Comparison of ENCODE assay signal across 19 mouse cellular contexts in the genomic region with DNA sequence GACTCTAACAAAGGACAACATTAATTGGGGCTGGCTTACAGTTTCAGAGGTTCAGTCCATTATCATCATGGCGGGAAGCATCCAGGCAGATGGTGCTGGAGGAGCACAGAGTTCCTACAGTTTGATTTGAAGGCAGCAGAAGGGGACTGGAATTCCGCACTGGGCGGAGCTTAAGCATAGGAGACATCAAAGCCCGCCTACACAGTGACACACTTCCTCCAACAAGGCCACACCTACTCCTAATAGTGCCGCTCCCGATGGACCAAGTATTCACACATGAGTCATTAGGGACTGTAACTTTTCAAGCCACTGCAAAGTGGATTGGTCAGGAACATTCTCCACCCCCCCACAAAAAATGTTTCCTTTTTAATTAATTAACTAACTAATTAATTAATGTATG. TPM values are rescaled to one million over a fixed set of nuclear protein-coding genes. Genes with fewer than 3 reads are reported as not detected.
DNase-seq lines count a peak whose midpoint lies in the region; ATAC-seq and TF ChIP-seq lines count a peak whose summit lies in the region.
"Had no signal": no experiment of that assay in that cellular context is flagged by ENCODE, and none has a peak within 500 bp of the region (broad histone marks: within the 10 kb centered on the region; RNA-seq: fewer than 3 reads in every experiment).

No protein-coding gene starts in this region.

- H3K9ac ChIP-seq in hindbrain, embryonic 14.5 days, result no peak overlapping the region
- no peak overlapping the region for H3K9ac ChIP-seq in forebrain, embryonic 12.5 days
- H3K9ac ChIP-seq: forebrain, postnatal 0 days; heart, embryonic 15.5 days; hindbrain, embryonic 13.5 days; intestine, embryonic 15.5 days had no signal

- H3K4me2 ChIP-seq in hindbrain, embryonic 14.5 days (replicated peaks), result no peak overlapping the region
- no peak overlapping the region for H3K4me2 ChIP-seq in forebrain, embryonic 12.5 days
- H3K4me2 ChIP-seq: heart, embryonic 11.5 days; heart, embryonic 15.5 days; hindbrain, embryonic 13.5 days; intestine, embryonic 15.5 days had no signal

- WGBS in hindbrain, embryonic 14.5 days, result 97% methylated on average over 6 of the region's 6 CpGs
- WGBS in forebrain, embryonic 12.5 days, result 91% methylated on average over 6 of the region's 6 CpGs

- TF ChIP-seq CTCF in E14TG2a.4 (conservative IDR thresholded peaks at IDR 0.05; ENCODE audit: low read length), result no peak; the same call in 1 of the 2 replicates

- H3K4me1 ChIP-seq in E14TG2a.4 (replicated peaks; ENCODE audit: low read depth, low read length), result peaks cover 65% of the 10 kb centered on the region
- no peaks in the 10 kb centered on the region for H3K4me1 ChIP-seq in hindbrain, embryonic 14.5 days (replicated peaks; ENCODE audit: control insufficient read depth, insufficient read depth, low read length)
- H3K4me1 ChIP-seq in forebrain, embryonic 12.5 days, result no peaks in the 10 kb centered on the region
- H3K4me1 ChIP-seq: heart, embryonic 15.5 days; hindbrain, embryonic 13.5 days; intestine, embryonic 15.5 days had no signal

- DNase-seq in 3T3-L1 (ENCODE audit: low read depth, low spot score) (peak; percentile 26), R1 (ENCODE audit: low read depth, low spot score) (peak; percentile 95)
- no peak for DNase-seq in hindbrain, embryonic 14.5 days (ENCODE audit: low spot score)
- DNase-seq: adrenal gland, postnatal 14 days; cerebellum, adult 18-20 months; cerebellum, adult 9-11 months; forebrain, postnatal 0 days; gastrocnemius, postnatal 14 days; heart, adult 2 months; heart, postnatal 14 days; kidney, adult 18-20 months had no signal

- ATAC-seq in hindbrain, embryonic 14.5 days (ENCODE audit: low FRiP score), result no peak
- no peak for ATAC-seq in forebrain, embryonic 12.5 days (ENCODE audit: low FRiP score)
- no peak for ATAC-seq in cerebellum, adult (ENCODE audit: insufficient number of reproducible peaks, low FRiP score, low TSS enrichment)
- ATAC-seq: activated CD4-positive, CD25-positive, alpha-beta regulatory T cell, adult 4 months; forebrain, postnatal 0 days; intestine, embryonic 15.5 days had no signal

- H3K4me3 ChIP-seq in E14TG2a.4 (replicated peaks; ENCODE audit: low read length), result peak overlapping the region; percentile 30; the same call in 1 of the 2 replicates
- no peak overlapping the region for H3K4me3 ChIP-seq in hindbrain, embryonic 14.5 days (replicated peaks; ENCODE audit: low read length)
- H3K4me3 ChIP-seq in forebrain, embryonic 12.5 days (replicated peaks), result no peak overlapping the region
- H3K4me3 ChIP-seq: heart, adult 2 months; heart, embryonic 15.5 days; hindbrain, embryonic 13.5 days; intestine, embryonic 15.5 days had no signal

- 0 out of 2 replicates have a peak, but pooled peaks cover 2% of the 10 kb centered on the region for H3K27me3 ChIP-seq in E14TG2a.4 (ENCODE audit: insufficient read depth, low read length)
- H3K27me3 ChIP-seq in hindbrain, embryonic 14.5 days (ENCODE audit: control insufficient read depth, insufficient read depth, low read length), result no peaks in the 10 kb centered on the region
- H3K27me3 ChIP-seq in forebrain, embryonic 12.5 days, result no peaks in the 10 kb centered on the region
- H3K27me3 ChIP-seq: heart, embryonic 15.5 days; hindbrain, embryonic 13.5 days; intestine, embryonic 15.5 days had no signal

- no peak overlapping the region for H3K27ac ChIP-seq in hindbrain, embryonic 14.5 days
- no peak overlapping the region for H3K27ac ChIP-seq in forebrain, embryonic 12.5 days
- H3K27ac ChIP-seq: heart, adult 2 months; heart, embryonic 15.5 days; hindbrain, embryonic 13.5 days; intestine, embryonic 15.5 days had no signal

- peaks cover 16% of the 10 kb centered on the region for H3K36me3 ChIP-seq in E14TG2a.4 (ENCODE audit: insufficient read depth, low read length)
- H3K36me3 ChIP-seq in hindbrain, embryonic 14.5 days (replicated peaks; ENCODE audit: control insufficient read depth, insufficient read depth), result no peaks in the 10 kb centered on the region
- H3K36me3 ChIP-seq in forebrain, embryonic 12.5 days (replicated peaks), result no peaks in the 10 kb centered on the region
- H3K36me3 ChIP-seq: heart, embryonic 15.5 days; hindbrain, embryonic 13.5 days; intestine, embryonic 15.5 days had no signal

- no peaks in the 10 kb centered on the region for H3K9me3 ChIP-seq in E14TG2a.4 (ENCODE audit: low read length)
- H3K9me3 ChIP-seq in hindbrain, embryonic 14.5 days (ENCODE audit: control insufficient read depth, low read length), result no peaks in the 10 kb centered on the region
- no peaks in the 10 kb centered on the region for H3K9me3 ChIP-seq in forebrain, embryonic 12.5 days
- H3K9me3 ChIP-seq: heart, embryonic 15.5 days; hindbrain, embryonic 13.5 days; intestine, embryonic 15.5 days had no signal

RNA-seq across cellular contexts. Expression of gene Elmsan1, which starts 16.9 kb away (rescaled TPM):
- polyA plus RNA-seq in hindbrain, embryonic 14.5 days (2014; fragmentation: Nextera tagmentation; extraction: Ambion mirVana), result 4.4 and 4.8 TPM in 2 replicates
- 6.8 and 7.8 TPM in 2 replicates for polyA plus RNA-seq in forebrain, embryonic 12.5 days (2016; fragmentation: Nextera tagmentation; extraction: Ambion mirVana)

RNA-seq across cellular contexts. Expression of gene Ptgr2, which starts 49.5 kb away (rescaled TPM):
- polyA plus RNA-seq in hindbrain, embryonic 14.5 days (2014; fragmentation: Nextera tagmentation; extraction: Ambion mirVana), result 15.4 and 18.2 TPM in 2 replicates
- 15.3 and 16.4 TPM in 2 replicates for polyA plus RNA-seq in forebrain, embryonic 12.5 days (2016; fragmentation: Nextera tagmentation; extraction: Ambion mirVana)
